Mouse (Mus musculus) B cell, adult (primary cell): ENCODE results near the gene Dnajb13. TPM values are rescaled to one million over a fixed set of nuclear protein-coding genes. Genes with fewer than 3 reads are reported as not detected.

ENCODE experiments used
- total RNA-seq: library from RNA; stranded (reverse); gene quantifications from 4 replicates; pipeline ENCODE4 v1.2.4, GENCODE M21; 2023; ENCODE audit not compliant: inconsistent age

Dnajb13 gene
- 0.45 to 1.2 TPM (median 0.60 TPM) in 3 of 4 replicates, not detected in the other for total RNA-seq

DNA sequence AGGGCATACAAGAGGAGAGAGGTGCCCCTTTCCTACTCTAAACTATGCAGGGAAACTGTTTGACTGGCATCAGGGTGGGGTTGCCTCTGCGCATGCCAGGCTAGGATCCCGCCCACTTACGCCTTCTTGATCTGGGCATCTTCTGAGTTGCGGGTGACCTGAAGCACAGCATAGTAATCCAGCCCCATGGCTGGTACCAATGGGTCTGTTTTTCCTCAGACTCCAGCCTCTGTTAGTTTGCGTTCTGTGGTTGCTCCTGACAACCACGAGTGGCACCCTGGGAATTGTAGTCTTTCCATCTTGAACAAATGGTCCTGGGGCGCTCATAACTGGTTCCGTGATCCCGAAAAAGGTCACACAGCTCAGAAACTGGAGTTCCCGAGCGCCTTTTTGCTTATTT, at the start of gene Dnajb13:
Gene Dnajb13 (minus strand): TSS at position 388 of the 400 bp plus-strand sequence.

DNA sequence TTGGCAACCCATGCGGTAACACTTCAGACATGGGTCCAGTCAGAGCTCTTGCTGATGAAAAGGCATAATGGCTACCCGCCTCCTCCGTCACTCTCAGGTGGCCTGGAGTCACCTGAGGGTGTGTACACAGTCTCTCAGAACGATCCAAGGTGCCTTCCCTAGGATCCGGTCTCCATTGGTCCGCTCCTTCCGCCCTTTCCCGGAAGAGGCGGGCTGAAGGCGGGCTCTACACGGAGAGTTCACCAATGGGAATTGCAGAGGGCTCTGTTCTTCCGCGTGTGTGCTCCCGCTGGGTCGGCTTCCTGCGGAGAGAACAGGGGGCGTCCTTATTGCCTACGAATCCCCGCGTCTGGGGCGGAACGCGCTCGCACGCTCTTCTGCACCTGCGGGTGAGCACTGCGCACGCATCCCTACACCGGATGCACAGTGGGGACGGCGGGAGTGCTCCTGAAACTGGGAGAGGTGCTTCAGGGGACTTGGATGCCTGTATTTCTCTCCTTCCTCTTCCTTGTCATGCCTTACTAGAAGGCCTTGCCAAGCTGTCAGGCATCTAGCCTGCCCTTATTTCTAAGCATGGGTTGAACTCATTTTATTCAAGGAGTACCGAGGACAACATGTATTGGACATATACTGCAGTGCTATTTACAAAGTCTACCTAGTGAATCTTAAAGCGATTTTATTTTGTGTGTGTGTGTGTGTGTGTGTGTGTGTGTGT, 22.2 kb upstream of the Dnajb13 start, which contains the start of gene Coa4:
Gene Coa4 (plus strand): TSS at position 268 of the 715 bp plus-strand sequence.

DNA sequence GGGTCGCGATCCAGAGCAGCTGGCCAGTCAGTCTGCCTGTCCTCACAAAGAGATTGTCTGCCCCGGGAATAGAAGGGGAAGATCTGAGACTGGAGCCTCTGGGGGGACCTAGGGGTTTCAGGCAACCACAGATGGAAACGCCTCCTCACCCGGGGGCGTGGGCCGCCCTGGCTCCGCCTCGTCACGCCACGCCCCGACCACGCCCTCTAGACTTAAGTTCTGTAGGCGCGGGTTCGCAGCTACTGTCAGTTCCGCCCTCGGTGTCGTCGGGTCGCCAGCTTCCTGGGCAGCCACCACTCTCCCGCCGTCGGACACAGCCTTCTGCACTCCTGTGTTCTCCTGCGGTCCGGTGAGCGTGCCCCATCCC, 21.7 kb downstream of the Dnajb13 start, which contains the start of gene Ucp2:
Gene Ucp2 (plus strand): TSS at position 221 of the 367 bp plus-strand sequence.

DNA sequence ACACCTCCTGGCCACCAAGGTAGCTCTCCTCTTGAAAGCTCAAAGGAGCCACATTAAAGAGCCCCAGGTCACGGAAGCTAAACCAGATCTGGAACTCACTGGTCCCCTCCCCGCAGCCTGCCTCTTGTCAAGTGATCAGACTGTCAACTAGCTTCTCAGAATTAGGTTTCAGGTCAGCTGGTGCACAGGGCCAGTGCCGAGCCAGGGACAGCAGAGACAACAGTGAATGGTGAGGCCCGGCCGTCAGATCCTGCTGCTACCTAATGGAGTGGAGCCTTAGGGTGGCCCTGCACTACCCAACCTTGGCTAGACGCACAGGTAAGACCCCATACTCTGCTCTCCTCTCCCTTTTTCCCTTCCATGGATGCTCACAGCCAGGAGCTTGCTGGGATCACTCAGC, 42.0 kb downstream of the Dnajb13 start, which contains the start of gene Ucp3:
Gene Ucp3 (plus strand): TSS at position 214 of the 400 bp plus-strand sequence.

Other genes starting within 250 kb of the Dnajb13 start
- gene P4ha3, start 229.4 kb downstream of the Dnajb13 start, total RNA-seq, result 0.39 TPM in 1 of 4 replicates, not detected in the others
- gene C2cd3, start 142.7 kb downstream of the Dnajb13 start, total RNA-seq, result 67.3 to 80.2 TPM (median 75.1 TPM) in 4 replicates
- 32.1 to 36.4 TPM (median 34.5 TPM) in 4 replicates for gene Ppme1, start 142.7 kb downstream of the Dnajb13 start, total RNA-seq
- gene Ucp3, start 42.0 kb downstream of the Dnajb13 start, total RNA-seq, result 0.45 to 1.6 TPM (median 0.99 TPM) in 4 replicates
- 1,091 to 1,157 TPM (median 1,116 TPM) in 4 replicates for gene Ucp2, start 21.6 kb downstream of the Dnajb13 start, total RNA-seq
- 6.4 to 13.8 TPM (median 6.9 TPM) in 4 replicates for gene Coa4, start 22.1 kb upstream of the Dnajb13 start, total RNA-seq
- gene Rab6a, start 92.5 kb upstream of the Dnajb13 start, total RNA-seq, result 49.3 to 56.8 TPM (median 50.6 TPM) in 4 replicates
- 27.7 to 31.3 TPM (median 30.1 TPM) in 4 replicates for gene Mrpl48, start 93.3 kb upstream of the Dnajb13 start, total RNA-seq
- gene Plekhb1, start 147.5 kb upstream of the Dnajb13 start, total RNA-seq, result not detected in 4 replicates
- gene Fam168a, start 191.7 kb upstream of the Dnajb13 start, total RNA-seq, result 29.1 to 45.1 TPM (median 41.1 TPM) in 4 replicates